Mouse (Mus musculus): ENCODE measurements around the gene Olfr348.

DNA sequence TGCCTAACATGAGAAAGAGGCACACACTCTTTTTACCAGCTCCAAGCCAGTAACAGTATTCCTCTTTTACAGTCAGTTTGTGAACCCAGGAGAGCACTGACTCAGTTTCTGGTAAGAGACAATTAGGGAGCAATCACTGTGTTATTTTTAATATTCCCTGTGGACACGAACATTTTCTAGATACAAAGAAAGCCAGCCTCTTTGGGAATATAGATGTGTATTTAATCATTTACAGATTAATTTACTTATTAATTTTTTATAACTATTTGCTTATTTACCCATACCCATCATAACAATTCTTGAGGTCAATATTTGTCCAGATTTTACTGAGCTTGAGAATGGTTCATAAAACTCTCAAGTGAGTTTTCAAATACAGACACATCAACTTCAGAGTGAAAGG lies 32.9 kb downstream of the Olfr348 start, which contains the start of gene Olfr3:
- TF ChIP-seq CTCF (conservative IDR thresholded peaks at IDR 0.05; ENCODE audit: low read length) (no peak), POU5F1 (IDR thresholded peaks at IDR 0.05; ENCODE audit: borderline replicate concordance, low read length) (no peak)

All from E14TG2a.4 (cell line).